Mouse (Mus musculus) brain, embryonic 14.5 days (tissue): ENCODE measurements at regions not wholly inside any gene's neighbourhood (a gene's known extent, or its start where the extent isn't known, plus 50 kb on each side); places are given as distances from the start of the nearest gene placed in this dataset.

Experiments
- DNase-seq: peaks from one replicate; pipeline ENCODE4 v3.0.0-alpha.2; 2011; ENCODE audit warnings: low read depth
- CTCF ChIP-seq: fragments of 200-500 bp; IDR thresholded peaks from 2 replicates; pipeline ENCODE4 v1.5.1; 2012; ENCODE audit warnings: inconsistent platforms, mild to moderate bottlenecking, moderate library complexity, borderline replicate concordance; ENCODE audit not compliant: insufficient read depth, insufficient read length; ENCODE audit errors: extremely low read depth
- POLR2A ChIP-seq: fragments of 200-500 bp; IDR thresholded peaks from 2 replicates; pipeline ENCODE4 v1.6.1; 2012; ENCODE audit warnings: mild to moderate bottlenecking, inconsistent platforms, borderline replicate concordance; ENCODE audit not compliant: poor library complexity, insufficient read depth, insufficient read length, severe bottlenecking; ENCODE audit errors: extremely low read depth

DNA sequence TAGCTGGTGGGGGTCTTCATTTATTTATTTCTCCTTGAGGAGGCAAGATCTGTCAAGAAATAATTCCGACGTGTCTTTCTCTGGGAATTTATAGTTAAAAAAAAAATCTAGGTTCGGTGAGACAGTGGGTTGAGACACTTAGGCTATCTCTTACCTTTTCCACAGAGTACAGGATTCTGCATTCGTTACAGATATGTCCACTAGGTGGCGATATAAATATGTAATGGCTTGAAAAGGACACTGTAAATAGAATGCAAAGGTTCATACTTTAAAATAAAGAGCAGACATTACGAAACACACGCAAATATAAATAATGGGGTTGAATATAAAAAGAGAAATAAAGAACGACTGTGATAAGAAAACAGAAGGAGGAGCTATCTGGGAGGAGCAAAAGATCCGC, 517.5 kb downstream of the Cps1 start:
- DNase-seq = peak; percentile 82
- no peak for TF ChIP-seq POLR2A
- TF ChIP-seq CTCF = peak; percentile 39

DNA sequence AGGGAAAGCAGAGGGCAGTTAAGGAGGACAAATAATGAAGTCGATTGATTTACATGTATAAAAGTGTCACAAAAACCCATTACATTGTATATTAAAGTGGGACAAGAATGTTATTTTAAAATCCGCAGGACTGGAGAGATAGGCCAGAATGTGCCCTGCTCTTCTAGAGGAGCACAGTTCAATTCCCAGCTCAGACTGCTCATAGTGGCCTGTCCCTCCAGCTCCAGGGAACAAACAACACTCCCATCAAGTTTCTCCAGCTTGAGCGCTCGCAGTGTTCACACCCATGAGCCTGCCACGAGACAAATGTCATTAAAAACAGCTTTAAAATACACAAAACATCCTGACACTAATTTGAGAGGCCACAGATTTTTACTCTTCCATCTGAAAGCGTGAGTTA, 517.9 kb downstream of the Cps1 start:
- peak; percentile 43 for DNase-seq

DNA sequence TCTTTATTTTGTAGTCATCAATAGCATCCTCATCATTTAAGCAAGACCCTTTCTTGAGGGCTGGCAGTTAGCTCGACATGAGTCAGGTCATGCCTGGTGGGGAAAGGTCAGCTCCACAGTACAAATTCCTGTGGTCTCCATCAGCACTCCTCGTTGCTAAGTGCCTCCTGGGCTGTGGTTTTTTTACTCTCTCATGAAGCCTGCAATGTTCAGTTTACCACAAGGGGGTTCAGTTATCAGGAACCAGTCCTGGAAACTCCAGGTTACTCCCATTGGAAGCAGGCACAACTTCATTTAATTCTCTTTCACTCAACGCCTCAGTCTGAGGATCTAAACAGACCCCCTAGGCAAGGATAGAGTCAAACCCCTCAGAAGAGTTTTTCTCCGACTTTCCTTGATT, 520.8 kb downstream of the Cps1 start:
- no peak for DNase-seq
- TF ChIP-seq CTCF (no peak), POLR2A (no peak)

More for the DNA sequence above, 517.9 kb downstream of the Cps1 start:
- TF ChIP-seq POLR2A = no peak
- TF ChIP-seq CTCF = no peak
